Mouse (Mus musculus) hindlimb bud, embryonic 11.5 days (tissue): ENCODE measurements at regions not wholly inside any gene's neighbourhood (a gene's known extent, or its start where the extent isn't known, plus 50 kb on each side); places are given as distances from the start of the nearest gene placed in this dataset.
A peak's percentile ranks its signal among the peaks of the same experiment; 100 is the strongest.
"Not testable (repeated sequence)": the region's sequence is repeated elsewhere in the genome, so short reads cannot be mapped to it uniquely, and the experiment has no call there.

Experiments
- DNase-seq: peaks from one replicate; pipeline ENCODE4 v3.0.0-alpha.2; 2012; ENCODE audit warnings: low read depth, low spot score; ENCODE audit errors: extremely low spot score

GRCm38 (mm10) chr14:15842024-15842599 is 403.3 kb upstream of the Lrrc3b start:
- DNase-seq, result no peak

- no peak for DNase-seq
Observed at GRCm38 (mm10) chr14:15868520-15868919, 380.6 kb upstream of the Ngly1 start.

GRCm38 (mm10) chr14:15872013-15872412 is 377.1 kb upstream of the Ngly1 start:
- DNase-seq, result no peak

- no peak for DNase-seq
Observed at GRCm38 (mm10) chr14:15880146-15880545, 368.9 kb upstream of the Ngly1 start.

GRCm38 (mm10) chr14:15881284-15881683 is 367.8 kb upstream of the Ngly1 start:
- DNase-seq, result no peak

GRCm38 (mm10) chr14:15884641-15885340 is 364.3 kb upstream of the Ngly1 start:
- DNase-seq, result peak; percentile 18

- no peak for DNase-seq
Observed at GRCm38 (mm10) chr14:15897098-15897497, 352.0 kb upstream of the Ngly1 start.

- not testable (repeated sequence) for DNase-seq
Observed at GRCm38 (mm10) chr14:15906429-15906828, 342.7 kb upstream of the Ngly1 start.

GRCm38 (mm10) chr14:15913206-15913605 is 335.9 kb upstream of the Ngly1 start:
- DNase-seq, result not testable (repeated sequence)

- DNase-seq, result no peak
Observed at GRCm38 (mm10) chr14:15914176-15914575, 334.9 kb upstream of the Ngly1 start.

- not testable (repeated sequence) for DNase-seq
Observed at GRCm38 (mm10) chr14:15924676-15925075, 324.4 kb upstream of the Ngly1 start.

GRCm38 (mm10) chr14:15934729-15935128 is 314.4 kb upstream of the Ngly1 start:
- no peak for DNase-seq

GRCm38 (mm10) chr14:15970321-15970720 is 278.8 kb upstream of the Ngly1 start:
- no peak for DNase-seq

GRCm38 (mm10) chr14:15970767-15971166 is 278.3 kb upstream of the Ngly1 start:
- no peak for DNase-seq

GRCm38 (mm10) chr14:15971306-15971705 is 277.8 kb upstream of the Ngly1 start:
- no peak for DNase-seq

GRCm38 (mm10) chr14:15977366-15977765 is 271.7 kb upstream of the Ngly1 start:
- DNase-seq, result no peak

GRCm38 (mm10) chr14:15978329-15978728 is 270.8 kb upstream of the Ngly1 start:
- DNase-seq, result no peak

- no peak for DNase-seq
Observed at GRCm38 (mm10) chr14:16005409-16005808, 243.7 kb upstream of the Ngly1 start.

GRCm38 (mm10) chr14:16006968-16007367 is 242.1 kb upstream of the Ngly1 start:
- no peak for DNase-seq

GRCm38 (mm10) chr14:16009778-16010177 is 239.3 kb upstream of the Ngly1 start:
- no peak for DNase-seq

- no peak for DNase-seq
Observed at GRCm38 (mm10) chr14:16023853-16024252, 225.2 kb upstream of the Ngly1 start.

GRCm38 (mm10) chr14:16037771-16038170 is 211.3 kb upstream of the Ngly1 start:
- no peak for DNase-seq

- DNase-seq, result no peak
Observed at GRCm38 (mm10) chr14:16038336-16038735, 210.7 kb upstream of the Ngly1 start.
